Mouse (Mus musculus) CD4-positive, CD25-positive, alpha-beta regulatory T cell, adult 4 months (primary cell): ENCODE results near the gene Pip5k1b. TPM values are rescaled to one million over a fixed set of nuclear protein-coding genes. Genes with fewer than 3 reads are reported as not detected.

Experiments
- ATAC-seq: one replicate; pipeline ENCODE4 v1.8.0; 2017
- polyA plus RNA-seq, 2 experiments: library from polyadenylated mRNA; unstranded; fragments of 100-300 nt; shearing (Covaris generic); gene quantifications; one replicate each; pipeline ENCODE4 v1.2.1; 2017

Pip5k1b gene
- polyA plus RNA-seq, 2 experiments from 2014 or later, result 7.0 to 8.1 TPM

DNA sequence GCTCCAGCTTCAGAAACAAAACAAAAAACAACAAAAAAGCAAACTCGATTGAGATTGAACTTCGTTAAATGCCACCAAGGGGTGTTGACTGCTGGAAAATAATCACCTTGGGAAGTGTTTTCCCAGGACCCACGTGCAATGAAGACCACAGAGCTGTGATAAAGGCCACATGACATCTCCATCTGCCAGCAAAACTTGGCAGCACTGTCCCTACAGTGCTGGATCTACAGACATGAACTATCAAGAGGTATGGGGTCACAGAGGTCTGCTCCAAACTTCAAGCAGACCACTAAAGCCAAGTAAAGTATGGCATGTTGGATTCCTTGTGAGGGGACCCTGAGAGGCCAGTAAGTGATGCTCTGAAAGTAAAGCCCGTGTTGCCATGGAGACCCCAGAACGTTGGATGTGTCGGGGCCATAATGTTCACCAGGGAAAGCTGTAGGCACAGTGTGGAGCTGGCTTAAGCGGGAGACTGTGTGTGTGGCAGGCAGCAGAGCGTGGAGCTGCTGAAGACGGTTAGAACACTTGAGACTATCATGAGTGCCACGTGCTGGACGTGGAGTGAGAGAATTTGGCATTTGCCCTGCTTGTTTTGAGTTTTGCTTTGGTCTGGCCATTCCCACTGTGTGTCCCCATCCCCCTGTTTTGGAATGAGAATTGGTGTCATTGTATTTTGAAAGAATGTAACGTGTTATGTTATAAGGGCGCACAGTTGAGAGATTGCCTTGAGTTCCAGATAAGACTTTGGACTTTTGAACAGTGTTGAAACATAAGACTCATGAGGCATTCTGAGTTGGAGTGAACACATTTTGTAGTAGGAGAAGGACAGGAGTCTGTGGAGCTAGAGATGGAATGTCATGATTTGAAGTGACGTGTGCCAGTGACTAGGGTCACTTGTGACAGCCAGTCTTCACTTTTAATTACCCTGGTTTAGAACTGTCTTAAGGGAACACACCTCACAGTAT is 12.0 kb downstream of the Pip5k1b start:
- no peak for ATAC-seq

- ATAC-seq, result no peak
Measured at GRCm38 (mm10) chr19:24542293-24542675, 13.4 kb downstream of the Pip5k1b start.

DNA sequence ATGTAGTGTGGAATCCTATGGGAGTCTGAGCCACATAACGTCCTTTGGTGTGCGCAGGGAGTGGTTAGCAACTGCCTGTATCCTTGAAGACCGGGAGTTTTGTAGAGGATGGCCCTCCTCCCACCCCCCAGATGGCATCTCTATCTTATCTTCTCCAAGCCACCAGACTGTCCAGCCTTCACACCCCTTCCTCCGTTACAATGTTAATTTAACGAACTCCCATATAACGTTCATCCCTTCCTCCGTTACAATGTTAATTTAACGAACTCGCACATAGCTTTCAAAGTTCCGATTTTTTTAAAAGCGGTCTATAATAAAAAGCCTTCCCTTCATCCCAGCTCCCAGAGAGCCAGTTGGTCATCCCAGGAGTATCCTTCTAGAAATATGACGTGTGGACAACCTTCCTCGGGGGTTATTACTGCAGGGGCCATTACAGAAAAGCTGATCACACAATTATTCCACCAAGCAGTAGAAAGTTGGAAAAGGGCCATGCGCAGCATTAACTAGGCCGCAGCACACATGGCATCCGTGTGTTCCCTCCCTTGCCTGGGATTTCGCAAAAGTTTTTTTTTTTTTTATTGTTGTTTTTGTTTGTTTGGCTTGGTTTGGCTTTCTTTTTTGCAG is 13.9 kb downstream of the Pip5k1b start:
- no peak for ATAC-seq

GRCm38 (mm10) chr19:24540952-24541668 is 14.6 kb downstream of the Pip5k1b start:
- no peak for ATAC-seq

- ATAC-seq, result no peak
Measured at GRCm38 (mm10) chr19:24539041-24539440, 16.6 kb downstream of the Pip5k1b start.

GRCm38 (mm10) chr19:24538181-24538580 is 17.5 kb downstream of the Pip5k1b start:
- ATAC-seq, result no peak

GRCm38 (mm10) chr19:24537691-24538090 is 18.0 kb downstream of the Pip5k1b start:
- no peak for ATAC-seq

- ATAC-seq, result no peak
Measured at GRCm38 (mm10) chr19:24536920-24537319, 18.8 kb downstream of the Pip5k1b start.

DNA sequence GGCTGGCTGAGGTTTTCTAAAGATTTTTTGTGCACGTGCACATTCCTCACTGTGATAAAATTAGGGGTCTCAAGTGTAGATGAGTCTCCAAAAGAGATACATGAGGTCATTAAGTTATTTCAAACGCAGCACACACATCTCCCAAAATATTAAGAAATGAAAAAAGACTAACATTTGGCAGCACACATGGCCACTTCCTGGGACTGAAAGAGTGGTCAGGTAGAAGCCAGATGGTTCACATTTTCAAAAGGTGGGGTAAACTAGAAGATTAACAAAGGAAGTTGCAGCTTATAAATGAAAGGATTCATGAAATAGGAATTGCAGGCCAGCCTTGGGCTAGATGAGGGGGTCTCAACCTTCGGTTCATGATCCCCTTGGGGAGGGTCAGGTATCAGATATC is 19.4 kb downstream of the Pip5k1b start:
- no peak for ATAC-seq

DNA sequence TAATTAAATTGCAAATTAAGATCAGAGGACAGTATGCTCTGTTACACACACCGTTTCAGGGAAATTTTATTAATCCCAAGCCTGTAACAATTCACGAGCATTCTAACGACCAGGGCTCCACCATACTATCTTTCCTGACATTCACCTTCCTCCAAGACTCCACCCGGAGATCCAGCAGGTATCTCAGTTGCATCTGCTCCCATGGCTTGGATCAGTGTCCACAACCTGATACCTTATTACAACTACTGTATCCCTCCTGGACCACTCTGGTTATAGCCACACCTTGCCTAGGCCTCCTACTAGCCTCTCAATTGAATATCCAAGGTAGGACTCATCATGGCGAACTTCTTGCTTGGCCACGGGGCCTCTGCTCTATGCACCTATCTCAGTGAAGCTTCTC is 20.5 kb downstream of the Pip5k1b start:
- ATAC-seq, result no peak

GRCm38 (mm10) chr19:24534733-24535132 is 20.9 kb downstream of the Pip5k1b start:
- ATAC-seq, result no peak

GRCm38 (mm10) chr19:24528910-24529561 is 26.6 kb downstream of the Pip5k1b start:
- ATAC-seq, result peak; percentile 16

DNA sequence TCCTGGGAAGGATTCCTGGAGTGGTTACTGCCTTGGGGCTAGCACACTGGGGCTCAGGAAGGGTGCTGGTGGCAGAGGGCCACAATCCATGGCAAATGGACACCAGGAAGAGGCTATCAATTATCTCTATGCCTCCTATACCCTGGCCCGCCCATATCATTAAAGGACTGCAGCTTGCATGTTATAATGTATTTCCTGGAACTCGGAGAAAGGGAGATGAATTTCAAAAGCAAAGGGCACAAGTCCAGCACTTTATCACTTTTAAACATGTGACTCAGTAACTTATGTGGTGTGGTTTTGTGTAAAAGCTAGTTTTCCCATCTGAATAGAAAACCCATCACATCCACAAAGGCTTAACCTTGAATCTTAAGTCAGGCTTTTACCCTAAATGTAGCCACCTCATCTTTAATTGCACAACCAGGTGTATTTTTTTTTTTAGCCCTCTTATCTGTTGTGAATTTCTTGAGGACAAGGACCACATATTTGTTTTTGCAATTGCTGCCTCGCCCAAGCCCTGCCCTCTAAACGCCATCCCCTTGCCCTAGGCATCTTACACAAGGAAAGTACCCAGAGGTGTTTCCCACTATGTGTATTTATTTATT is 27.4 kb downstream of the Pip5k1b start:
- no peak for ATAC-seq

DNA sequence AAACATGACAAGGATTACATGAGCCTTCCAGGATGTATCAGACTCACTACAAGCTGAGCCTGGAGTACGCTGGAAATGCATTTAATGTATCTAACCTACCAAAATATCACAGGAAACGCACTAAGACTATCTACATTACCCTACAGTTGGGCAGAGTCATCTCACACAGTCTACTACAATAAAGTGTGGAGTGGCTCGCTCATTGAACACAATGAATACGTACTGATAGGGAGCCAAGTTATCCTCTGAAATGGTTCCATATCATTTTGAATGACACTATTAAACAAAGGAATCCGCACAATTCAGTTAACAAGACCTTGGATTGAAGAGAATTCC is 28.1 kb downstream of the Pip5k1b start:
- peak; percentile 59 for ATAC-seq

DNA sequence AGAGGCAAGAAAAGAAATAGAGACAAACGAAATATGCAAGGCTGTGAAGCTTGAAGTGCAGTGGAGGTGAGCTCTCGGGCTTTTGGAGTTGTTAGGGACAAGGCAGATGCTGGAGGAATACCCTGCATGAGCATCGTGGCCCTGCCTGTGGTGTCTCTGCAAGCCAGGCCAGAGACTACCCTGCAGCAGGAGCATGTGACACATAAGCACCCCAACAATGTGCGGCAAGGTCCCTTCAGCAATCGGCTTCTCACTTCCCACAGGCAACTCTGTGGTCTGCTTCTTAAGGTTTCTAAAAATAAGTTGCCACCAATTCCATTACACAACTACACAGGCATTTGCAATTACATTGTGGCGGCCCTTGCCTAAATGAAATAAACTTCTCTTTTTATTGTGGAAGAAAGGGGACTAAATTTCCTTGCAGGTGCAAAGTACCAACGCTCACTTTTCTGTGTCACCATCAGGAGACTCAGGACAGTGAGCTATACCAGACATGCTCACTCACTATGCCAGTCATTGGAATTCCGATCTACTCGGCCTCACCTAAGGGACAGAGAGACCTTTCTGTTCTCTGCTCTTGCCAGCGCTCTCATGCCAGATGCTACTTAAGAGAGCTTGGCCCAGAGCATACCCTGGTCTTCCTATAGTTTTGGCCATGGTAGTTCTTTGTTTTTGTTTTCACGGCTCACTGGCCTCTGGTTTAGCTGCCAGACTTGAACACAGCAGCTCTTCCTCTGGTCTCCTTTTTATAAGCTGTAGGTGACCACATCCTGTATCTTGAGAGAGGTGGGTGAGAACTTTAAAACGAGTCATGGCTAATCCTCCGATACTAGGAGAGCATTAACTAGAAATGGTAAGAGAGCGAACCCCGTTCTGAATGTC is 28.7 kb downstream of the Pip5k1b start:
- peak; percentile 90 for ATAC-seq

DNA sequence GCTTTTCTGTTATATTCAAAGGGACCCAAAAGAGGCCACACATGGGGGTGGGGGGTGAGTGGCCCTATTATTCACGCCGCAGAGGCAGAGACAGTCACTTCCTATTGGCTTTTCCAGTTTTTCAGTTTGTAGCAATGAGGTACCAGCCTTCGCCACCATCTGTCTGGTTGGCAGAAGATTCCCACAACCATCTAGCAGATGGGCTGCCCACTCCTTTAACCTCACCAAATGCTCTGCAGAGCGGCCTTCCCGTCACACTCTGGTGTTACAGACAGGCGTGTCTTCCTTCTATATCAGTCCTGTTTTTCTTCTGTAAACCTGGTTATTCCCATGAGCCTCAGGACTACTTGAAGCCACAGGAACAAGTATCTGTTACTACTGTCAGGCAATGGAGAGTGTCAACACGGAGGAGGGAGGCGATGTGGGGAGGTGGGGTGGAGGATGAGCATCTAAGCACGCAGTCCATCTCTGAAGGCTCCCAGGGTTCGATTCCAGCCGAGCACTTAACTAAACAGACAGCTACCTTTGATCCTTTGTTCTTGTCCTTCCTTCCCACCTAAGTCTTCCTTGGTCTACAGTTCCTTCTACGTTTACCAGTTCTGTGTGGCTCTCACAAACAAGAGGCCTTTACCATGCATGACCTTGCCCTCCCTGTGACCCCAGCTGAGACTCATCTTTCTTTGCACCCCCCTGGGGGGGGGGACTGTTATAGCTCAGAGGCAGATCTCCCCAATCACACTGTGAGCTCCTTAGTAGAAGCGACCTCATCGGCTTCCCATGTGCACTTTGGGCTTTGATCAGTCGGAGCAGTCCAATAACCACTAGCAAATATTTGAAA is 32.0 kb downstream of the Pip5k1b start:
- no peak for ATAC-seq

GRCm38 (mm10) chr19:24521997-24522396 is 33.7 kb downstream of the Pip5k1b start:
- ATAC-seq, result no peak

DNA sequence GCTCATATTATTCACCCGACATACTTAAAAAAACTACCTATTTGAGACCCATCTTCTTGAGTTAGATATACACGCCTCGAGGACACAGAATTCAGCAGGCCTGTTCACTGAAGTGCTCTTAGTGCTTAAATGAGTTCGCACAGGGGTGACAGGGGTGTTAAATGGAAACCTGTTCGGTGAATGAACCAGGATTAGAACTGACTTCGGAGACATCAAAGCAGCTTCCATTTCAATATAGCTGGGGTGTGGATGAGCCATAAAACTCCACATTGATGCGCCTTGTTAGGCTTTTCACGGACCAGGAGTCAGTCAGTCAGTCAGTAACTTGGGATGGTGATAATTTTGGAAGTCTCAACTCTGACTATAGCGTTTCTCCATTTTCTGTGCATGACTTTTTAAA is 34.5 kb downstream of the Pip5k1b start:
- ATAC-seq, result no peak

- ATAC-seq, result no peak
Measured at GRCm38 (mm10) chr19:24519732-24520409, 35.8 kb downstream of the Pip5k1b start.

GRCm38 (mm10) chr19:24518384-24518783 is 37.3 kb downstream of the Pip5k1b start:
- no peak for ATAC-seq
